Mouse (Mus musculus) stomach, postnatal 0 days (tissue): Measurements from ENCODE around the gene Atoh8.

Source experiments
- CTCF ChIP-seq: IDR thresholded peaks from 2 replicates; pipeline ENCODE4 v1.5.1; 2016; ENCODE audit warnings: antibody characterized with exemption, low read depth, mild to moderate bottlenecking, moderate library complexity
- EP300 ChIP-seq: optimal IDR thresholded peaks from 2 replicates; pipeline ENCODE3; 2016; ENCODE audit warnings: antibody characterized with exemption

DNA sequence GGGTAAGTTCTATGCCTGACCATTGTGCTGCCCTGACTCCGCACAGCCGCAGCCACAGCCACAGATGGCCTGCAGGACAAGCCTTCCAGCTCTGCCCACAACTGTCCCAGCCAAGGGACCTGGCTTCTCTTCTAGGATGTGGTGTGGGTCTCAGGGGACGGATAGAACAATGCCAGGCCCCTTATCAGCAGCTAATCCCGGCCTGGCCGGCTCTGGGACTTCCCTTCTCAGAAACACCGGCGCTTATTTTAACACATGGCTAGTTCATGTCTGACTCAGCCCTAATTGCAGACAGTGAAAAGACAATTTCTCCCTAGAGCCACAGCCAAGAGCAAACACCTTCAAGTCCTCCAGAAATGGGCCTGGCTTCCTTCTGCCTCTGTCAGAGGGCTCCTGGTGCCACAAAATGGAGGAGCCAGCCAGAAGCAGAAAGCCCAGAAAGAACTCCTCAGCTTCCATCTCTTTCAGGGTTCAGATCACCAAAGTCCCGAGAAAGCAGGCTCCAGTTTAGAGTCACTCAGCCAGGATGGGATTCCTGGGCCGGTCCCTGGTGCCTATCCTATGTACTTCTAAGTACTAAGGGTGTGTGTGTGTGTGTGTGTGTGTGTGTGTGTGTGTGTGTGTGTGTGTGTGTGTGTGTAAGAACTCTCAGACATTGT, 42.3 kb upstream of the Atoh8 start:
- no peak for TF ChIP-seq CTCF
- no peak for TF ChIP-seq EP300
